Mouse (Mus musculus): ENCODE results near the gene Mast3. TPM values are rescaled to one million over a fixed set of nuclear protein-coding genes. Genes with fewer than 3 reads are reported as not detected.

Gene Mast3
- polyA plus RNA-seq, 1 experiment from 2014 or later, result 10.1 TPM

- DNase-seq (ENCODE audit: low spot score, missing footprints) (peak; percentile 81), ATAC-seq (ENCODE audit: low FRiP score) (no peak)
- Histone ChIP-seq H3K9me3 (ENCODE audit: control insufficient read depth, low read length) (no peaks in the 10 kb centered on the region), H3K4me2 (no peak overlapping the region), H3K27ac (ENCODE audit: low read depth, low read length) (no peak overlapping the region), H3K4me3 (ENCODE audit: low read depth, low read length) (no peak overlapping the region), H3K4me1 (ENCODE audit: control insufficient read depth, insufficient read depth, low read length) (peaks cover 15% of the 10 kb centered on the region), H3K36me3 (ENCODE audit: control insufficient read depth, insufficient read depth, low read length) (no peaks in the 10 kb centered on the region), H3K27me3 (ENCODE audit: control insufficient read depth, insufficient read depth, low read length) (peaks cover 52% of the 10 kb centered on the region), H3K9ac (ENCODE audit: low read length) (no peak overlapping the region)
- WGBS, result 30% methylated on average over 15 of the region's 15 CpGs
Observed at GRCm38 (mm10) chr8:70801156-70801555, 3.7 kb downstream of the Mast3 start.

GRCm38 (mm10) chr8:70800648-70801047, 4.2 kb downstream of the Mast3 start:
- peaks cover 15% of the 10 kb centered on the region for H3K4me1 ChIP-seq (ENCODE audit: control insufficient read depth, insufficient read depth, low read length)
- no peak overlapping the region for H3K4me3 ChIP-seq (ENCODE audit: low read depth, low read length)
- no peaks in the 10 kb centered on the region for H3K36me3 ChIP-seq (ENCODE audit: control insufficient read depth, insufficient read depth, low read length)
- 47% methylated on average over 10 of the region's 10 CpGs for WGBS
- ATAC-seq (ENCODE audit: low FRiP score) (no peak), DNase-seq (ENCODE audit: low spot score, missing footprints) (no peak)
- H3K9me3 ChIP-seq (ENCODE audit: control insufficient read depth, low read length), result no peaks in the 10 kb centered on the region
- no peak overlapping the region for H3K9ac ChIP-seq (ENCODE audit: low read length)
- no peak overlapping the region for H3K4me2 ChIP-seq
- no peak overlapping the region for H3K27ac ChIP-seq (ENCODE audit: low read depth, low read length)
- peaks cover 49% of the 10 kb centered on the region for H3K27me3 ChIP-seq (ENCODE audit: control insufficient read depth, insufficient read depth, low read length)

- H3K4me3 ChIP-seq (ENCODE audit: low read depth, low read length), result peak overlapping the region; percentile 47; the same call in 1 of the 2 replicates
- DNase-seq (ENCODE audit: low spot score, missing footprints) (no peak), ATAC-seq (ENCODE audit: low FRiP score) (no peak)
- WGBS, result 15% methylated on average over 15 of the region's 15 CpGs
- no peak overlapping the region for H3K9ac ChIP-seq (ENCODE audit: low read length)
- no peaks in the 10 kb centered on the region for H3K9me3 ChIP-seq (ENCODE audit: control insufficient read depth, low read length)
- peaks cover 9% of the 10 kb centered on the region for H3K4me1 ChIP-seq (ENCODE audit: control insufficient read depth, insufficient read depth, low read length)
- H3K27me3 ChIP-seq (ENCODE audit: control insufficient read depth, insufficient read depth, low read length), result peaks cover 32% of the 10 kb centered on the region
- no peak overlapping the region for H3K27ac ChIP-seq (ENCODE audit: low read depth, low read length)
- no peaks in the 10 kb centered on the region for H3K36me3 ChIP-seq (ENCODE audit: control insufficient read depth, insufficient read depth, low read length)
- peak overlapping the region; percentile 82 for H3K4me2 ChIP-seq
Observed at GRCm38 (mm10) chr8:70798281-70798680, 6.6 kb downstream of the Mast3 start.

- no peaks in the 10 kb centered on the region for H3K36me3 ChIP-seq (ENCODE audit: control insufficient read depth, insufficient read depth, low read length)
- peak; percentile 99 for DNase-seq (ENCODE audit: low spot score, missing footprints)
- H3K9me3 ChIP-seq (ENCODE audit: control insufficient read depth, low read length), result no peaks in the 10 kb centered on the region
- ATAC-seq (ENCODE audit: low FRiP score), result peak; percentile 84
- H3K27ac ChIP-seq (ENCODE audit: low read depth, low read length), result no peak overlapping the region
- H3K27me3 ChIP-seq (ENCODE audit: control insufficient read depth, insufficient read depth, low read length), result peaks cover 28% of the 10 kb centered on the region
- under 1% methylated on average over 56 of the region's 57 CpGs for WGBS
- peaks cover 18% of the 10 kb centered on the region for H3K4me1 ChIP-seq (ENCODE audit: control insufficient read depth, insufficient read depth, low read length)
- H3K9ac ChIP-seq (ENCODE audit: low read length), result peak overlapping the region; percentile 60
- H3K4me2 ChIP-seq, result peak overlapping the region; percentile 82
- peak overlapping the region; percentile 47 for H3K4me3 ChIP-seq (ENCODE audit: low read depth, low read length)
Observed at GRCm38 (mm10) chr8:70797081-70798070, 7.5 kb downstream of the Mast3 start.

GRCm38 (mm10) chr8:70796403-70797080, 8.3 kb downstream of the Mast3 start:
- peaks cover 20% of the 10 kb centered on the region for H3K4me1 ChIP-seq (ENCODE audit: control insufficient read depth, insufficient read depth, low read length)
- ATAC-seq (ENCODE audit: low FRiP score), result peak; percentile 5
- peaks cover 28% of the 10 kb centered on the region for H3K27me3 ChIP-seq (ENCODE audit: control insufficient read depth, insufficient read depth, low read length)

GRCm38 (mm10) chr8:70795370-70795769, 9.5 kb downstream of the Mast3 start:
- H3K4me2 ChIP-seq, result no peak overlapping the region
- no peaks in the 10 kb centered on the region for H3K9me3 ChIP-seq (ENCODE audit: control insufficient read depth, low read length)
- WGBS, result 80% methylated on average over 2 of the region's 2 CpGs
- H3K4me1 ChIP-seq (ENCODE audit: control insufficient read depth, insufficient read depth, low read length), result peaks cover 25% of the 10 kb centered on the region
- no peak overlapping the region for H3K4me3 ChIP-seq (ENCODE audit: low read depth, low read length)
- H3K27me3 ChIP-seq (ENCODE audit: control insufficient read depth, insufficient read depth, low read length), result peaks cover 28% of the 10 kb centered on the region
- H3K9ac ChIP-seq (ENCODE audit: low read length), result no peak overlapping the region
- H3K27ac ChIP-seq (ENCODE audit: low read depth, low read length), result no peak overlapping the region
- ATAC-seq (ENCODE audit: low FRiP score) (no peak), DNase-seq (ENCODE audit: low spot score, missing footprints) (no peak)
- H3K36me3 ChIP-seq (ENCODE audit: control insufficient read depth, insufficient read depth, low read length), result no peaks in the 10 kb centered on the region

More at GRCm38 (mm10) chr8:70796403-70797080, 8.3 kb downstream of the Mast3 start:
- H3K9ac ChIP-seq (ENCODE audit: low read length), result peak overlapping the region; percentile 60
- DNase-seq (ENCODE audit: low spot score, missing footprints), result no peak
- H3K36me3 ChIP-seq (ENCODE audit: control insufficient read depth, insufficient read depth, low read length), result no peaks in the 10 kb centered on the region
- H3K27ac ChIP-seq (ENCODE audit: low read depth, low read length), result no peak overlapping the region
- H3K9me3 ChIP-seq (ENCODE audit: control insufficient read depth, low read length), result no peaks in the 10 kb centered on the region
- H3K4me2 ChIP-seq, result peak overlapping the region; percentile 82
- WGBS, result under 1% methylated on average over 48 of the region's 54 CpGs
- peak overlapping the region; percentile 47 for H3K4me3 ChIP-seq (ENCODE audit: low read depth, low read length)

GRCm38 (mm10) chr8:70794215-70794614, 10.6 kb downstream of the Mast3 start:
- ATAC-seq (ENCODE audit: low FRiP score) (no peak), DNase-seq (ENCODE audit: low spot score, missing footprints) (no peak)
- H3K4me1 ChIP-seq (ENCODE audit: control insufficient read depth, insufficient read depth, low read length), result peaks cover 25% of the 10 kb centered on the region
- no peak overlapping the region for H3K9ac ChIP-seq (ENCODE audit: low read length)
- H3K36me3 ChIP-seq (ENCODE audit: control insufficient read depth, insufficient read depth, low read length), result no peaks in the 10 kb centered on the region
- H3K4me3 ChIP-seq (ENCODE audit: low read depth, low read length), result no peak overlapping the region
- no peak overlapping the region for H3K4me2 ChIP-seq
- H3K27me3 ChIP-seq (ENCODE audit: control insufficient read depth, insufficient read depth, low read length), result peaks cover 18% of the 10 kb centered on the region
- H3K9me3 ChIP-seq (ENCODE audit: control insufficient read depth, low read length), result no peaks in the 10 kb centered on the region
- no peak overlapping the region for H3K27ac ChIP-seq (ENCODE audit: low read depth, low read length)
- WGBS, result 88% methylated on average over 2 of the region's 2 CpGs

- H3K36me3 ChIP-seq (ENCODE audit: control insufficient read depth, insufficient read depth, low read length), result no peaks in the 10 kb centered on the region
- peaks cover 28% of the 10 kb centered on the region for H3K4me1 ChIP-seq (ENCODE audit: control insufficient read depth, insufficient read depth, low read length)
- no peak for DNase-seq (ENCODE audit: low spot score, missing footprints)
- under 1% methylated on average over 20 of the region's 20 CpGs for WGBS
- peak overlapping the region; percentile 46 for H3K4me3 ChIP-seq (ENCODE audit: low read depth, low read length)
- H3K9ac ChIP-seq (ENCODE audit: low read length), result peak overlapping the region; percentile 54
- H3K9me3 ChIP-seq (ENCODE audit: control insufficient read depth, low read length), result no peaks in the 10 kb centered on the region
- ATAC-seq (ENCODE audit: low FRiP score), result no peak; the same call in 1 of the 2 replicates
- peak overlapping the region; percentile 79 for H3K27ac ChIP-seq (ENCODE audit: low read depth, low read length)
- peaks cover 3% of the 10 kb centered on the region for H3K27me3 ChIP-seq (ENCODE audit: control insufficient read depth, insufficient read depth, low read length)
- peak overlapping the region; percentile 77 for H3K4me2 ChIP-seq
Observed at GRCm38 (mm10) chr8:70792700-70793099, 12.2 kb downstream of the Mast3 start.
